Mouse (Mus musculus): Measurements from ENCODE around the gene Rlbp1. TPM values are rescaled to one million over a fixed set of nuclear protein-coding genes. Genes with fewer than 3 reads are reported as not detected.

Gene Rlbp1
- polyA plus RNA-seq (2012; rRNA removed): 0.08 and 0.13 TPM in 2 replicates

DNA sequence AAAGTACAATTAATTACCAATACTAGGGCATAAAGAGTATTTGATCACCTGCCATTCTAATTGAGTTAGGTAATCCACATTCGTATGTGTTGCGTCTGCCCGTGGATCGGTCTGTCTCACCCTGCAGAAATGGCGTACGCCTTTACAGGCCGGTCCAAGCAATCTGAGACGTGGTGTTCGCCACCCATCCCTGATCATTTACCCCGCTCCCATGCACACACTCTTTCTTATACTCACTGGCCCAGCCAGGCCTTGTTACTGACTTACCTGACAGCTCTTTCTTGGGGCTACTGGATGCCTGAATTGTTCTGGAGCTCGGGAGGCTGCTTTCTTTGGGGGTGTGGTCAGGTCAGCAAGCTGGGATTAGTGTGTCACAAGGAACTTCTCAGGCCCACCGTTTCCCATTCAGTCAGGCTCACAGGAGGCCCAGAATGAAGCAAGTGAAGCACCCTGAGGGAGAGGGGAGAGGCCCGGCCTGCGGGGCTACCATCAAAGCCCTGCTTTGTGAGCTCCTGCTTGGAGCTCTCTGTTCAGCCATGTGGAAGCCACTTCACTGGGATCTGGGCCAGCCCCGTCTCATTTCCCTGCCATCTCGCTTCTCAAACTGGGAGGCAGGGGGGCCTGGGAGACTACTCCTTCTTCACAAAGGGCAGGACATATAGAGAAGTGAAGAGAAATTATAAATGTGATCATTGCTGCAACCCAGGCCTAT lies at the start of gene Rlbp1:
Gene Rlbp1, minus strand, starts transcription at position 627 of the 712 bp plus-strand sequence.
- no peak for DNase-seq (ENCODE audit: low spot score)

DNA sequence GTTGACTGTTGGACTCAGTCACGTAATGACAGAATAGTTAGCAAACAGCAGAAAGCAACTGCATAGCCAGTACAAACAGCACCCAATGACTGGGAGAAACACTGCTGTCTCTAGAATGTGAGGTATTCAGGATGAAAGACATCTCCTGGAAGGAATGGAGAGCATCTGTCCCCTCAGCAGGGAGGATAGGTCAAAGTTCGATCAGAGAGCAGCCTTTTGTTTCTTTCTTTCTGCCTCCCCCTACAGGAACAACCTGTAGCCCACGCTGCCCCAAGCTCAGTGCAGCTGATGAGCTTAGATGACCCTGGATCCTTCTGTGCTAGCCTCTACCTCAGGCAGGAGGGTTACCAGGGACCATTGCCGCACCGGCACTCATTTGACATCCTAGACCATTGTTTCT lies 41.4 kb upstream of the Rlbp1 start:
- DNase-seq (ENCODE audit: low spot score): no peak

- no peak for DNase-seq (ENCODE audit: low spot score)
Measured at GRCm38 (mm10) chr7:79425804-79426203, 39.0 kb upstream of the Rlbp1 start.

DNA sequence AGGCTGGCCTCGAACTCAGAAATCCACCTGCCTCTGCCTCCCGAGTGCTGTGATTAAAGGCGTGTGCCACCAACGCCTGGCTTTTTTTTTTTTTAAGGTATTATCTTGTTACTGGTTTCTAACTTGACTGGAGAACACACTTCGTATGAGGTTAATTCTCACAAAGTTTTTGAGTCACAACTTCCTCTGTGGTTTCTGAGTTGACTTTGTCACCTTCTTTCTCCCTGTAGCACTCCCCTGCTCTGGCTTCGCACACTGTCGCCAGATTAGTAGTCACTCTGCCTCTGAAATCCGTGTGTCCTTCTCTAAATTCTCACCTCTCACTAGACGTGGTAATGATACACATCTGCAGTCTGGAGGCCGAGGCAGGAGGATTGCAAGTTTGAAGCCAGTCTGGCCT lies 36.0 kb upstream of the Rlbp1 start:
- no peak for DNase-seq (ENCODE audit: low spot score)

DNA sequence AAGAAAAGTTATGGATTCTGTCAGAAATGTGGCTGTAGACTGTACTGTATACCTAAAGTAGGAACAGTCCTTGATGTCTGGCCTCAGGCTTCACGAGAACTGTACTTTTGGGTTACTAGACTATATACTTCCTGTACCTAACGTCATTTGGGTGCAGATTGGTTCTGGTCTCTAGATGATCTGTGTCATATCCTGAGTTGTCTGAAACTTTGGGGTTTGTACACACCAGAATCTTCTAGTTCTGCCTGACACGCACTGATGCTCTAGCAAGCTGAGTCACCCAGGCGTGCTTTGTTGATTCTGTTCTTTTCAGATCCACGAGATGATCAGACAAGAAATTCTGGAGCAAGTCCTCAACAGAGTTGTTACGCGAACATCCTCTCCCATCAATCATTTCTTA lies 33.1 kb upstream of the Rlbp1 start:
- DNase-seq (ENCODE audit: low spot score): no peak

DNA sequence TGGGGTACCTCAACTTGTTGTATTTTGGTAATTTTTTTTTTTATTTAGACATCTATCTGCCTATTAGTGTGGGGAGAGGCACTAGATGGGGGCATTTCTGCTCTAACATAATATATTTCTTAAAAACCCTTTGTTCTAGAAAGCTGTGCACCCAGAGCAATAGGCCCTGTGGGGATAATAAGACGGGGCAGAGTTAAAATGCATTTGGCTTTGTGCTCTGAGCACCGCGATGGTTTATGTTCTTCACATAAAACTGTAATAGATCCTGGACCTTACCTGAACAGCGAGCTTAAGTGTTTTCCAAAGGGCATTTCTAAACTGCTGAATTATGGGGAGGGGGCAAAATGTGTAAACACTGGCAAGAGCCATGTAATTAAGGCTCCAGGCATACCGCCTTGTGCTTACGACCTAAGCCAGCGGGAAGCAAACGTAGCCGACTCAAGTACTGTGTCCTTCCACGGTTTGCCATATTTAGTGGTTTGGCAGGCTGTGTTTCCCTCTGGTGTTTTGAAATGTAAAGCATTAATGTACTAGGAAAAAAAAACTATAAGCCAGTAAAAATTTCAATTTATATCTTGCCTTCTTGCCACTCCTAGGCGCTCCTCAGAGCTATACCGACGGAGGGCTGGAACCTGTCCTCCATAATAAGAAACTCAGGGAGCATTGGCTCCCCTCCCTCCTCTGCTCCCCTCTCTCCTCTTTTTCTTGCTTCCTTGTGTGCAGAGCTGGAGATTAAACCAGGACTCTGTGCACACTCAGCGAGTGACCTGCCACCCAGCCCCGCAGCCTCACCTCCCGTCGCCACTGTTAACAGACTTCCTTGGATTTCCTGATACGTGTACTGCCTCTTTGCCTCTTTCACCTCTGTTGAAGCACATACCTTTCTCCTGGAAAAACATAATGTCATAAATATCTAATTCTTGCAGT lies 27.9 kb upstream of the Rlbp1 start:
- no peak for DNase-seq (ENCODE audit: low spot score)

GRCm38 (mm10) chr7:79400296-79400695 lies 13.4 kb upstream of the Rlbp1 start:
- DNase-seq (ENCODE audit: low spot score): no peak

- DNase-seq (ENCODE audit: low spot score): no peak
Measured at GRCm38 (mm10) chr7:79398971-79399370, 12.1 kb upstream of the Rlbp1 start.

- DNase-seq (ENCODE audit: low spot score): no peak
Measured at GRCm38 (mm10) chr7:79398426-79398825, 11.6 kb upstream of the Rlbp1 start.

GRCm38 (mm10) chr7:79397446-79397963 lies 10.7 kb upstream of the Rlbp1 start:
- no peak for DNase-seq (ENCODE audit: low spot score)

DNA sequence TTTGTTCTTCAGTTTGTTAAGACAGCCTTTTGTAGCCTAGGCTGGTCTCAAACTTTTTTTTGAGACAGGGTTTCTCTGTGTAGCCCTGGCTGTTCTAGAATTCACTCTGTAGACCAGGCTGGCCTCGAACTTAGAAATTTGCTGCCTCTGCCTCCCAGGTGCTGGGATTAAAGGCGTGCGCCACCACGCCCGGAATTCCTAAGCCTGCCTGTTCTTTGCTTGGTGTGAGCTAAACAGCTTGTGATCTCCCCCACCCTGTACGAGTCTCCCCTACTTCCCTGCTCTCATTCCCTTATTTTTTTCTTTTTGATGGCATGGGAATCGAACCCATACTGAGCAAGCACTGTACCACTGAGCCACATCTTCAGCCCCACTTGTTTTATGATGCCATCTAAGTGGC lies 8.3 kb upstream of the Rlbp1 start:
- DNase-seq (ENCODE audit: low spot score): no peak

DNA sequence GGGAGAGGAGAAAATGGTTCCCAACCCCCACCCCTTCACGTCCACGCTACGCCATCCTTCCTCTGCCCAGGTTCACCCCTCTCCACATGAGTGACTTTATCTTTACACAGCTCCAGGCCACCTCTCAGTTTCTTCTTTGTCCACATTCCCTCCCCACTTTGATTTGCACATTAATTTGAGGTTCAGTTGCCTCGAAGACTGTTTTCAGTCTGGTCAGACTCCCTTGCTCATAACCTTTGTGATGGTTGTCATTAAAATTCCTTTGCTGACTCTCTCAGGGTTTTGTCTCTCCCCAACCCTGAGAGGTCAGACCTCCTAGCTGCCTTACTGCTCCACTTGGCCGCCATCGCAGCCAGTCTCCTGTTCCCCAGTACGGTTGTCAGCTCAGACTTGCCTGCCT lies 7.8 kb upstream of the Rlbp1 start:
- no peak for DNase-seq (ENCODE audit: low spot score)

GRCm38 (mm10) chr7:79393924-79394323 lies 7.1 kb upstream of the Rlbp1 start:
- DNase-seq (ENCODE audit: low spot score): no peak

DNA sequence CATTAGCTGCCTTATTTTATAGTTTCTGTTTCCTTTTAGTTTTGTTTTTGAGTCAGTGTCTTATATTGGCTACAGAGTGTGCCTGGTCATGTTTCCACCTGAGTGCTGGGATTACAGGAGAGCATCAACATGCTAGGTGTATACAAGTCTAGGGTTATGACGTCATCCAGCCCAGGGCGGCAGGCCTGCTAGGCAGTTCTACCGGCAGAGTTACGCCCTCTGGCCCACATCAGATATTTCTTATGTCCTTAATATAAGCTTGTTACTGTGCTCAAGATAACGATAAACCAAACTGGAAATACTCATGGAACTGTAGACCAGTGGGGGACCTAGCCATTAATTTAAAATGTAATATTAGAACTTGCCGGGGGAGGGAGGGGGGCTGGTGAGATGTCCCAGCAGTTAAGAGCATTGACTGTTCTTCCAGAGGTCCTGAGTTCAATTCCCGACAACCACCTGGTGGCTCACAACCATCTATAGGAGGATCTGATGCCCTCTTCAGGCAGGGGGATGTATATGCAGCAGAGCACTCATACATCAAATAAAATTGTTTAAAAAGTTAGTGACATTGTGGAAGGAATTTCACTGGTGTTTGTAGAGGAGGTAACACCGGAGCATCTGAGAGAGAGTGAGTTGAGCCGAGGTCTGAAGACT lies 6.1 kb upstream of the Rlbp1 start:
- no peak for DNase-seq (ENCODE audit: low spot score)

DNA sequence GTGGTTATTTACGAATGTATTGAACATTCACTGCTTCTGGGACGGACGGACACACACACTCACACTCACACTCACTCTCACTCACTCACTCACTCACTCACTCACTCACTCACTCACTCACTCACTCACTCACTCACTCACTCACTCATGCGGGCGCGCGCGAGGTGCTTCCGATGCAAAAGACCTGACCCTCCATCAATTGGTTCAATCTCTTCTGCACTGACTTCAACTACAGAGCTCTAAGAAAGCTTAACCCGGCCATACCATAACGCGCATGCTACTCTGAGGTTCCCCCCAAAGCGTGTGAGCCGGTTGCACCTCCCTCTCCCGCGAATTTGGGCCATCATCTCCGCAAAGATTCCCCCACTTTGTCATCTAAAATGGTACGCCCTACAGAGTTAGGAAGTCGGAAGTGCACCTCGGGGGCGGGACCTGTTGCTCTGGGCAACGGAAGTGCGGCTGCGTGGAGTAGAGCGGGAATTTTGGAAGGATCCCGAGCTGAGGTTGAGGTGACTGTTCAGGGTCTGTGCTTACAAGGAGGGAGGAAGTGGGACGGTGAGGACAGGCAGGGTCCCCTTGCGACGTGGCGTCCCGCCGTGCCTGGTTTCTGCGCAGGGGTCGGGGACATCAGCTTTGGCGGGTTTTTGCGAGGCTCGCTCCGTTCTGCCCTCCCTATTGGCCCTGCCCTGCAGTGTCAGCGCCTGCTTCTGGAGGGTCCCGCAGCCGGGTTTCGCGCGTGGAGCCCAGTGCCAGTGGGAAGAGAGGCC lies 5.2 kb upstream of the Rlbp1 start, which contains the start of gene Fanci:
Gene Fanci, plus strand, starts transcription at position 47 of the 767 bp plus-strand sequence.
- peak; percentile 88 for DNase-seq (ENCODE audit: low spot score)

- DNase-seq (ENCODE audit: low spot score): no peak
Measured at GRCm38 (mm10) chr7:79391471-79391870, 4.6 kb upstream of the Rlbp1 start.

DNA sequence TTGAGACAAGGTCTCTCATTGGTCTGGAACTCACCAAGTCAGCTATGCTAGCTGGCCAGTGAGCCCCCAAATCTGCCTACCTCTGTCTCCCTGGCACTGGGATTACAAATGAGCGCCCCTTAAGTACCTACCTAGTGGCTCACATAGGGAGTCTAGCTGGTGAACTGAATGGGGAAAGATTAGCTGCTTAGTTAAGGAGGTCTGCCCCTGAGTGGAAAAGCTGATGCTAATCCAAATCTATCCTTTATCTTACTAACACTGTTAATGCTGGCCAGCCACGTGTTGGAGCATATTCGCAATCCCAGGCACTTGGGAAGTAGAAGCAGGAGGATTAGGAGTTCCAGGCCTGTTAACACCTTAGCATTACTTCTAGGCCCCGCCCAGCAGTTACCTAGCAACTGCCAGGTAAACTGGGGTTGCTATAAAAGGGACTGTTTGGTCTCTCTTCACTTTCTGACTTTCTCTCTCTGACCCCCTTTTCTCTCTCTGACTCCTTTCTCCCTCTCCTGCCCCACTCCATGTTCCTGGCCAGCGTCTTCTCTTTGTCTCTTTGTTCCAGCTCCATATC lies 3.4 kb upstream of the Rlbp1 start:
- DNase-seq (ENCODE audit: low spot score): no peak

GRCm38 (mm10) chr7:79388671-79389206 lies 1.9 kb upstream of the Rlbp1 start:
- DNase-seq (ENCODE audit: low spot score): no peak

DNA sequence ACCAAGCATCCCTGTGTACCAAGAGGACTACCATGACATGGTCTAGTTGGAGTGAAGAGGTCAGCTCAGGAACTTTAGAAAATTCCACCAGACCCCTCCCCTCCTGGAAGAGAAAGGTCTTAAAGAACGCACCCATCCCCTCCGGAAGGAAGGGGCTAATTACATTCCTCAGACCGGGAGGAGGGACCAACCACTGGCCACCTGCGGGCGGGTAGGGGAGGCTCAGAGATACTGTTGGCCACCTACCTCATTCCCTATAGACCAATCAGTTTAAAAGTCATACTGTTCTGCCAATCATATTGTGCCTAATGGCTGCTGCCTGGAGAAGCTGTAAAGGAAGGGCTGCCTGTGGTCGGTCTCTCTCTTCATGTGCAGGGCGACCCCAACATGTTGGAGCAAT lies 1.1 kb upstream of the Rlbp1 start:
- DNase-seq (ENCODE audit: low spot score): no peak

GRCm38 (mm10) chr7:79387140-79387539 lies 292 bp upstream of the Rlbp1 start:
- no peak for DNase-seq (ENCODE audit: low spot score)

Data from urinary bladder, adult 2 months (tissue).